Mouse (Mus musculus) limb, embryonic 11.5 days (tissue): Measurements from ENCODE around the gene Bcl6b. TPM values are rescaled to one million over a fixed set of nuclear protein-coding genes. Genes with fewer than 3 reads are reported as not detected.
A peak's percentile ranks its signal among the peaks of the same experiment; 100 is the strongest.

Experiments
- ATAC-seq: fragments of 200-750 bp; cut with Nextera tagmentation; 2 replicates; pipeline ENCODE4 v1.8.0; 2017; ENCODE audit warnings: low read depth; ENCODE audit not compliant: insufficient number of reproducible peaks, low FRiP score, low TSS enrichment
- DNase-seq: peaks from one replicate; pipeline ENCODE4 v3.0.0-alpha.2; 2015; ENCODE audit warnings: low spot score
- H3K27ac ChIP-seq: fragments of 300-500 bp; sonication (generic); replicated peaks from 2 replicates; pipeline ENCODE4 v1.5.1; 2014; ENCODE audit warnings: low read depth, mild to moderate bottlenecking, low read length
- H3K27me3 ChIP-seq: fragments of 300-500 bp; sonication (generic); 2 replicates; pipeline ENCODE4 v1.6.1; 2014; ENCODE audit warnings: mild to moderate bottlenecking, low read length, mixed read lengths; ENCODE audit not compliant: control insufficient read depth, insufficient read depth
- H3K36me3 ChIP-seq: fragments of 300-500 bp; sonication (generic); 2 replicates; pipeline ENCODE4 v1.6.1; 2014; ENCODE audit warnings: mild to moderate bottlenecking, low read length, moderate library complexity, mixed read lengths; ENCODE audit not compliant: control insufficient read depth, insufficient read depth
- H3K4me1 ChIP-seq: fragments of 300-500 bp; sonication (generic); 2 replicates; pipeline ENCODE4 v1.6.1; 2014; ENCODE audit warnings: low read length, mixed read lengths; ENCODE audit not compliant: control insufficient read depth, insufficient read depth
- H3K4me2 ChIP-seq: fragments of 300-500 bp; sonication (generic); 2 replicates; pipeline ENCODE4 v1.6.1; 2014; ENCODE audit warnings: low read depth, mild to moderate bottlenecking, moderate library complexity; ENCODE audit not compliant: severe bottlenecking
- H3K4me3 ChIP-seq: fragments of 300-500 bp; sonication (generic); 2 replicates; pipeline ENCODE4 v1.5.1; 2014; ENCODE audit warnings: low read depth, low read length
- H3K9ac ChIP-seq: fragments of 300-500 bp; sonication (generic); 2 replicates; pipeline ENCODE4 v1.6.1; 2014; ENCODE audit warnings: mild to moderate bottlenecking, low read length
- H3K9me3 ChIP-seq: fragments of 300-500 bp; sonication (generic); 2 replicates; pipeline ENCODE4 v1.6.1; 2016; ENCODE audit warnings: low read length; ENCODE audit not compliant: control insufficient read depth
- WGBS: fragments of 180-500 bp; shearing (Covaris S2); extraction: QIAGEN DNeasy Blood & Tissue Kit; methylation state at CpG from one replicate; pipeline ENCODE4 v1.1.7; 2014; 5-methylcytosine and 5-hydroxymethylcytosine counted together
- polyA plus RNA-seq: library from polyadenylated mRNA; unstranded; fragments of >200 nt; fragmentation: Nextera tagmentation; extraction: Ambion mirVana; gene quantifications from 2 replicates; pipeline ENCODE4 v1.2.1, GENCODE M21; 2014

Bcl6b gene
- polyA plus RNA-seq, 1 experiment from 2014 or later: 7.5 TPM

DNA sequence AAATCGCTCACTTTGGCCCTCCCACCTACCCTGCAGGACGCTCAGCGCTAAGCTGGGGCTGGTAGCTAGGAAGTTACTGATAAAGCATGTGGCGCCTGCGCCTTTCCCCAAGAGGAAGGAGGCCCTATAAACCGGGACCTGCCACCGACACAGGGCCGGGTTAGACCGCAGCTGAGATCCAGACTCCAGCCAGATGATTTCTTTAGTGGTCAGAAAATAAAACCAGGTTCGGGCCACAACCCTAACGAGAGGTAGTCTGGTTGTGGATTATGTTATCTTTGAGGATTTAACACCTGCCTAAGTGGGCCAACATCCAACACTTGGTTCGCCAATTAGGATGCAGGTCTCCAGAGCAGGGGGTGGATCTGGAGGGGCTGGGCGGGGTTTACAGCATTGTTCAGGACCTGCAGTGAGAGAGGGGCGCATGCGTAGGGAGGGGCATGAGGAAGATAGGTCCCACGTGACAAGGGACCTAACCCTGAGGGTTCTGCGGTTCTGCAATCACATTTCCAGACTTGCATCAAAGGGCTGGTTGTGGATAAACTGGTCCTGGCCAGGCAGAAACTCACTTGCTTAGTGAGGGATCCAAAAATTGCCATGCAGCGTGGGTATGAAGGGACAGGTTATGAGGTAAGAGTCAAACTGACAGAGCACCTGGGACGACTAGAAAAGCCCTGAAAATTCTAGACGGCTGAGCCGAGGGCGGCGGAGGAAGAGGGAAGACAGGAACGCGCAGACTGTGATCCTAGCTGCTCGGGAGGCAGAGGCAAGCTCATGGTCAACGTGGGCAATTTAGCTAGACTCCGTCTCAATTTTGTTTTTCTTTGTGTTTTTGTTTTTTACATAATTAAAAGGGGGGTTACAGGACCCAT is 8.6 kb downstream of the Bcl6b start, which contains the start of gene Slc16a13:
Slc16a13 (minus strand) TSS at position 334 of the 872 bp plus-strand sequence.
- DNase-seq (peak; percentile 96), ATAC-seq (peak; percentile 92)
- no peaks in the 10 kb centered on the region for H3K9me3 ChIP-seq
- peak within 1 kb of the TSS; percentile 54 for H3K4me3 ChIP-seq
- H3K9ac ChIP-seq: peak within 1 kb of the TSS; percentile 80
- no peaks in the 10 kb centered on the region for H3K4me1 ChIP-seq
- H3K4me2 ChIP-seq: peak within 1 kb of the TSS; percentile 91
- H3K36me3 ChIP-seq: peaks cover 2% of the 10 kb centered on the region; the same call in 1 of the 2 replicates
- WGBS: 0% methylated on average over 28 of the region's 28 CpGs
- H3K27me3 ChIP-seq: peaks cover 18% of the 10 kb centered on the region
- peak within 1 kb of the TSS; percentile 60 for H3K27ac ChIP-seq

DNA sequence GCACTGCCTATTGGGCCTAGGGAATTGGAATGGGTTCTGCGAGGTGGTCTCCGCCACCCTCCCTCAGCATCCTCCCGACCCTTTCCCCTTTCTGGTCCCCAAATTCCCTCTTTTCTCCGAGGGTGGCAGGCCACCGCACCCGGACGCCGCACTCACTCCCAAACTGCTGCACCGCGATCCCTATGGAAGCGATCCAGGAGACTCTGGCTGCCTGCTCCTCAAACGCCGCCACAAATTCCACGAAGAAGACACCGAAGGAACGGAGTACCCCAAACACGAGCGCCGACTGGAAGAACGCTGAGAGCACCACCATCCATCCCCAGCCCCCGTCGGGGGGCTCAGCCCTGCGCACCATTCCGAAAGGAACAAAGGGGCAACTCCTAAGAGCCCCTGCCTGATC is 9.3 kb downstream of the Bcl6b start:
- WGBS: 2% methylated on average over 24 of the region's 24 CpGs
- Histone ChIP-seq H3K4me2 (peak overlapping the region; percentile 91), H3K27ac (peak overlapping the region; percentile 60), H3K9me3 (no peaks in the 10 kb centered on the region), H3K4me1 (no peaks in the 10 kb centered on the region), H3K27me3 (peaks cover 18% of the 10 kb centered on the region), H3K4me3 (peak overlapping the region; percentile 54), H3K36me3 (peaks cover 2% of the 10 kb centered on the region; the same call in 1 of the 2 replicates), H3K9ac (peak overlapping the region; percentile 80)
- DNase-seq (no peak), ATAC-seq (no peak)

DNA sequence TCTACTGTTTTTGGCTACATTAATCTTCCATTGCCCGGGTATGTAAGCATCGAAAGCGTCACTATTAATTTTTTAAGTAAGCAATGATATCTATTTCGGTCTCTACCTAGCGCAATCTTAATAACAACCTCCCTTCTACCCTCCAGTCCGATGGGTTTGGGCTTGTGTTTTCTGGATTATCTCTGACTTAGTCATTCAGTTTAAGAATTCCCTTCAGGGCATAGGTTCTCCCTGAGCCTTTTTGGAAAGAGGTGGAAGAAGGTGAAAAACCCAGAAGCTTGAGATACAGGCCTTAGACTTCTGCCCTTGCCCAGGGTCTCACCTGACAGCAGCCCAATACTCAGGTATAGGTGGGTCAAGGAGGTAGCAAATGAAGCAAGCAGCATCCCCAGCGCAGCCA is 9.7 kb downstream of the Bcl6b start:
- peaks cover 19% of the 10 kb centered on the region for H3K27me3 ChIP-seq
- H3K4me1 ChIP-seq: peaks cover under 1% of the 10 kb centered on the region; the same call in 1 of the 2 replicates

GRCm38 (mm10) chr11:70218741-70219470 is 10.7 kb downstream of the Bcl6b start:
- WGBS: 90% methylated on average over 15 of the region's 15 CpGs
- peaks cover 10% of the 10 kb centered on the region; the same call in 1 of the 2 replicates for H3K4me1 ChIP-seq
- H3K4me3 ChIP-seq: no peak overlapping the region
- peaks cover 27% of the 10 kb centered on the region for H3K27me3 ChIP-seq
- no peak overlapping the region for H3K27ac ChIP-seq
- no peak for ATAC-seq
- no peaks in the 10 kb centered on the region for H3K9me3 ChIP-seq
- no peak for DNase-seq
- peak overlapping the region; percentile 16; the same call in 1 of the 2 replicates for H3K4me2 ChIP-seq
- 0 out of 2 replicates have a peak overlapping the region, but pooled peaks have one; percentile 19 for H3K9ac ChIP-seq
- peaks cover 2% of the 10 kb centered on the region; the same call in 1 of the 2 replicates for H3K36me3 ChIP-seq

More for the DNA sequence above, 9.7 kb downstream of the Bcl6b start:
- H3K36me3 ChIP-seq: peaks cover 2% of the 10 kb centered on the region; the same call in 1 of the 2 replicates
- no peak for ATAC-seq
- 57% methylated on average over 7 of the region's 7 CpGs for WGBS
- no peak for DNase-seq
- no peaks in the 10 kb centered on the region for H3K9me3 ChIP-seq
- H3K4me2 ChIP-seq: peak overlapping the region; percentile 91
- peak overlapping the region; percentile 80 for H3K9ac ChIP-seq
- H3K4me3 ChIP-seq: peak overlapping the region; percentile 54
- H3K27ac ChIP-seq: no peak overlapping the region

DNA sequence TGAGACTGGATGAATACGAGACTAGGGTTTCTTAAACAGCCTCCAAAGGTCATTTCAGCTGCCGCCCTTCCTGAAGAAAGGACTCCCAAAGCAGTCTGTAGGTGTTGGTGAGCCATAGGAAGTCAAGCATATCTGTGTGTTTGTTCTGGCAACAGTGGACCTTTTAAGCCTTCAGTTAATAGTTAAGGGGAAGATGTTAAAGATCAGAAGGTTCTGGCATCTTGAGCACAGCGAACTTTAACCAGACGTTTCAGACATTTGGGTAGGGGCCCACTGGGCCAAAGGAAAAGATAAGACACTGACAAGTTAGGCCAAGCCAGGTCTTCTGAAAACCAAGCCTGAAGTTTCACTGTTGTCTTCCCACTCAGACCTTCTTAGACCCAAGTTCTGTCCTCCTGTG is 11.6 kb downstream of the Bcl6b start:
- peaks cover 35% of the 10 kb centered on the region for H3K27me3 ChIP-seq
- peaks cover 2% of the 10 kb centered on the region; the same call in 1 of the 2 replicates for H3K36me3 ChIP-seq
- no peak for DNase-seq
- no peak overlapping the region for H3K4me2 ChIP-seq
- no peak overlapping the region for H3K4me3 ChIP-seq
- H3K27ac ChIP-seq: no peak overlapping the region
- H3K4me1 ChIP-seq: peaks cover 13% of the 10 kb centered on the region; the same call in 1 of the 2 replicates
- no peak overlapping the region for H3K9ac ChIP-seq
- no peaks in the 10 kb centered on the region for H3K9me3 ChIP-seq
- ATAC-seq: no peak
- WGBS: 88% methylated on average over 4 of the region's 4 CpGs

GRCm38 (mm10) chr11:70216103-70216502 is 13.5 kb downstream of the Bcl6b start:
- no peak overlapping the region for H3K4me2 ChIP-seq
- H3K9me3 ChIP-seq: no peaks in the 10 kb centered on the region
- no peak overlapping the region for H3K27ac ChIP-seq
- DNase-seq (no peak), ATAC-seq (no peak)
- H3K4me1 ChIP-seq: peaks cover 13% of the 10 kb centered on the region; the same call in 1 of the 2 replicates
- H3K9ac ChIP-seq: no peak overlapping the region
- WGBS: 48% methylated on average over 3 of the region's 3 CpGs
- peaks cover 2% of the 10 kb centered on the region; the same call in 1 of the 2 replicates for H3K36me3 ChIP-seq
- peaks cover 40% of the 10 kb centered on the region for H3K27me3 ChIP-seq
- no peak overlapping the region for H3K4me3 ChIP-seq

DNA sequence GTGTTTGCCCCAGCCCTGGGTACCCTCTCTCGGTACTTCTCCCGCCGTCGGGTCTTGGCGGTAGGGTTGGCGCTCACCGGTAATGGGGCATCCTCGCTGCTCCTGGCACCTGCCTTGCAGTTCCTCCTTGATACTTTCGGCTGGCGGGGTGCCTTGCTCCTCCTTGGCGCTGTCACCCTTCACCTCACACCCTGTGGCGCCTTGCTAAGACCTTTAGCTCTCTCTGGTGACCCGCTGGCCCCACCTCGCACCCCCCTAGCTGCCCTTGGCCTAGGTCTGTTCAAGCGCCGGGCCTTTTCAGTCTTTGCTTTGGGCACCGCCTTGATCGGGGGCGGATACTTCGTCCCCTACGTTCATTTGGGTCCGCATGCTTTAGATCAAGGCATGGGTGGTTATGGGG is 14.3 kb downstream of the Bcl6b start:
- Histone ChIP-seq H3K4me2 (no peak overlapping the region), H3K36me3 (peaks cover 2% of the 10 kb centered on the region; the same call in 1 of the 2 replicates), H3K27me3 (peaks cover 40% of the 10 kb centered on the region), H3K4me3 (no peak overlapping the region), H3K27ac (no peak overlapping the region), H3K4me1 (peaks cover 13% of the 10 kb centered on the region; the same call in 1 of the 2 replicates), H3K9ac (no peak overlapping the region), H3K9me3 (no peaks in the 10 kb centered on the region)
- DNase-seq (no peak), ATAC-seq (0 out of 2 replicates have a peak, but pooled peaks have one; percentile 3)
- 8% methylated on average over 22 of the region's 22 CpGs for WGBS

DNA sequence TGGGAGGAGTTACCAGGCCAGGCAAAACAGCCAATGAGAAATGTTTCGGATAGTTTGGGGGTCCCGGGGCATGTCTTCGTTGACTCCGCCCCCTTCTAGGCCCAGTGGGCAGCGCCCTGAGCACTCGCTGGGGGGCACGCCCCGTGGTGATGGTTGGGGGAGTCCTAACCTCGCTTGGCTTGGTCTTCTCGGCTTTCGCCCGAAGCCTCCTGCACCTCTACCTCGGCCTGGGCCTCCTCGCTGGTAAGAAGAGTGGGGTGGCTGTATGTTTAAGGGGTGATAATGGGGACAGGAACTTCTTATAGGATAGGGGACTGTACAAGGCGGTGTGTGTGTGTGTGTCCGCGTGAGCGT is 14.8 kb downstream of the Bcl6b start:
- no peak overlapping the region for H3K9ac ChIP-seq

More for the DNA sequence above, 14.8 kb downstream of the Bcl6b start:
- Histone ChIP-seq H3K4me2 (peak overlapping the region; percentile 61), H3K9me3 (no peaks in the 10 kb centered on the region), H3K4me1 (peaks cover 13% of the 10 kb centered on the region; the same call in 1 of the 2 replicates), H3K4me3 (peak overlapping the region; percentile 33; the same call in 1 of the 2 replicates), H3K36me3 (peaks cover 2% of the 10 kb centered on the region; the same call in 1 of the 2 replicates), H3K27ac (no peak overlapping the region), H3K27me3 (peaks cover 40% of the 10 kb centered on the region)
- ATAC-seq (peak; percentile 35; the same call in 1 of the 2 replicates), DNase-seq (no peak)
- WGBS: 3% methylated on average over 18 of the region's 18 CpGs
